Mouse (Mus musculus) left cerebral cortex, postnatal 25 days (tissue): ENCODE measurements around the gene Otop1. TPM values are rescaled to one million over a fixed set of nuclear protein-coding genes. Genes with fewer than 3 reads are reported as not detected.

Source experiments
- DNase-seq, 2 experiments: peaks; one replicate each; pipeline ENCODE4 v3.0.0; 2022; ENCODE audit warnings: low spot score in 2 of 2, mixed read lengths in 1 of 2
- intact Hi-C: fragments of 180-260 bp; cut with DNase I; formaldehyde crosslinking; loops from one replicate; pipeline ENCODE4 v1.15.1; 2025
- total RNA-seq, 2 experiments: library from RNA; stranded (reverse); gene quantifications; 2 replicates each; pipeline ENCODE4 v1.2.3; 2021

The Otop1 gene
- total RNA-seq, 2 experiments from 2014 or later: not detected

DNA sequence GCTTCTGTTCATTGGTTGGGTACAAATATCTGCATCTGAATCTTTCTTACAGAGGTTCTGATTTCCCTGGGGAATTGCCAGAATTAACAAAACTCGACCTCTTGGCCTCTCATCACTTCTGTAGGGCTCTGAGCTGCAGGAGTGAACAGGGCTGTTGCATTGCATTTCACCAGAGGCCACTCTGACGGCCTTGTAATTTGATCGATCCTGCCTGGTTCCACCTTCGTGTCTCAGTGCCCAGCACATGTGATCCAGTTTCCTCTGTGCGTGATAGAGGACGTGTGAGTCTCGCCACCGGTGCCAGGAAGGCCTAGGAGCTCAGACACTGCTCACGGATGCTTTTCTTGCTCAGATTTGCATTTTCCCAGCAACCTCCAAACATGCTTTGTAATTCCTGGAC, 10.0 kb downstream of the Otop1 start:
- intact Hi-C loops: no loop called here
- DNase-seq: no peak

GRCm38 (mm10) chr5:38288476-38288875, 12.7 kb downstream of the Otop1 start:
- intact Hi-C loops: no loop called here
- DNase-seq: no peak

GRCm38 (mm10) chr5:38301761-38302411, 26.1 kb downstream of the Otop1 start:
- intact Hi-C loops: no loop called here
- no peak for DNase-seq

GRCm38 (mm10) chr5:38302651-38303050, 26.9 kb downstream of the Otop1 start:
- no peak for DNase-seq
- intact Hi-C loops: no loop called here

DNA sequence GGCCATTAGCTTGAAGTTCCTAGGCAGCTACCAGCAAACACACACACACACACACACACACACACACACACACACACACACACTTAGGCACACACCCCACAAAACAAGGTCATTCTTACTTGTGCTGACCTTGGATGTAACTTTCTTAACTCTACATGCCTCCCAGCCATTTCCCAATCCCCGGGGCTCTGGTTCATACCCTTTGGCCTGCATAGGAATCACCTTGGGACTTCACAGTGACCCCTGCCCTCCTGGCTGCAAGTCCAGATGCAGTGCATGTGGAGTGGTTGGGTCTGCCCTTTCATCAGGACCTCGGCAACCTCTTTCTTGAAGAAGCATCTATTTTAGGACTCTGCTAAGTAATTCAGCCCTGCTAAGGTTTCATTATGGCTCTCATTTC, 29.5 kb downstream of the Otop1 start:
- DNase-seq: no peak

GRCm38 (mm10) chr5:38307255-38308101, 31.7 kb downstream of the Otop1 start:
- intact Hi-C loops: loop anchor here (1.0 to 2.0 kb wide), 3 partner anchors 163 to 325 kb away; no protein-coding TSS in a partner anchor
- peak; percentile 92 to 93 for DNase-seq

More for the DNA sequence above, 29.5 kb downstream of the Otop1 start:
- intact Hi-C loops: no loop called here

DNA sequence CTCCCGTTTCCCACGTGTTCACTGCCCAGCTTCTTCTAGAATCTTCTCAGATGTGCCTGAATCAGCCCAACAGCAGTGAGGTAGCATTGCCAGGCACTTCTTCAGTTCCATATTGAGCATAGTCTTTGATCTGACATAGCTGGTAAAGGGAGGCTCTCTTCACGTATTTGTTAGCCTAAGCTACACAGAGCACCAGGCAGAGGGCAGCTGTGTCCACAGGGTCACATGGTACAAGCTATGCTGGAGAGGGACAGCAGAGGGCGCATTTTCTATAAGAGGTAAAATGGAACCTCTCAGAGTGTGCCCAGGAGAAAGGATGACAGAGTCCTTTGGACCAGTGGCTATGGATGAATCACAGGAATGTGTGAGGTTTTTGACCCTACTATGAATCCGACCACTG, 33.1 kb downstream of the Otop1 start:
- intact Hi-C loops: no loop called here
- DNase-seq: peak; percentile 35 to 65

GRCm38 (mm10) chr5:38309795-38310194, 34.0 kb downstream of the Otop1 start:
- DNase-seq: no peak
- intact Hi-C loops: no loop called here

- DNase-seq: no peak
- intact Hi-C loops: no loop called here
Measured at GRCm38 (mm10) chr5:38318966-38319786, 43.4 kb downstream of the Otop1 start, which contains the start of gene Drd5. Gene Drd5, plus strand, starts transcription at chr5:38319367.

DNA sequence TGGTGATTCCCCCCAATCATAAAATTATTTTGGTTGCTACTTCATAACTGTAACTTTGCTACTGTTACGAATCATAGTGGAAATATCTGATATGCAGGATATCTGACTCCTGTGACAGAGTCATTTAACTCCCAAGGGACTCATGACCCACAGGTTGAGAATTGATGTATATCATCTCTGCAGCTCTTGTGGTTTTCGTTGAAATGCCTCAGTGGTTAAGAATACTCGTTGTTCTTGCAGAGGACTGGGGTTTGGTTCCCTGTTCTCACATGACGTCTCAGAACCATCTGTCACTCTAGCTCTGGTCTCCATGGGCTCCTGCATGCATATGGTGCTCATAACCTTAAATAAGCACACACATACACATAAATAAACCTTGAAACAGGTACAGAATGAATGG, 57.6 kb downstream of the Otop1 start:
- intact Hi-C loops: no loop called here
- no peak for DNase-seq

GRCm38 (mm10) chr5:38334582-38334981, 58.8 kb downstream of the Otop1 start:
- intact Hi-C loops: no loop called here

GRCm38 (mm10) chr5:38343101-38343500, 67.3 kb downstream of the Otop1 start:
- DNase-seq: no peak
- intact Hi-C loops: no loop called here

More at GRCm38 (mm10) chr5:38334582-38334981, 58.8 kb downstream of the Otop1 start:
- no peak for DNase-seq

GRCm38 (mm10) chr5:38346646-38347432, 71.1 kb downstream of the Otop1 start:
- intact Hi-C loops: no loop called here
- DNase-seq: no peak

DNA sequence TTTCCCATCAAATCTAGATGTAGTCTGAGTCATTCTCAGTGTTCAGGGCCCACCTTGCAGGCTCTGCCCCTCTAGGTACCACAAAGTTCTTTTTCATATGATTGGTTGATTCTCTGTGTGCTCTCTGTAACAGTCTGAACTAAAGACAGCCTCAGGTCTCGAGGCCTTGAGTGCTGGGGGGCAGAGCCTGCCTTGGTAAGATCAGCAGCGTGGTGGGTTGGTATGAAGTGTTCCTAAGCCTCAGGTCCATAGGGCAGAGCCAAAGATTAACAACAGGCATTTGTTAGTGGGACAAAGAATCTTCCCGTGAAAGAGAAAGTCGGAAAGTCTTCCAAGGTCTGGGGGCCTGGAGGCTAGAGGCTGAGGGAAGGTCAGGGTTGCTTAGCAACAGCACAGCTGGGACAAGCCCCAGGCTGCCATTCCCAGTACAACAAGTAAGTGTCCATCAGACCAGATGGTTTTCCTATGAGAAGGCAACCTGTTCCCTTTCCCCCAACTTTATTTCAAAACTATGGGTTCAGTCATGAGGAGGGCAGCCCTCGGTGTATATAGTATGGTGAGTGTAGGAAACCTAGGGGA, 74.7 kb downstream of the Otop1 start:
- DNase-seq: no peak
- intact Hi-C loops: no loop called here

Other genes with a start within 250 kb of the Otop1 start
- gene Stx18, start 237.2 kb upstream of the Otop1 start, total RNA-seq: 10 to 100 TPM; 36.4 to 41.1 TPM
- gene Nsg1, start 116.1 kb upstream of the Otop1 start, total RNA-seq: 100 to 1,000 TPM; 449 to 509 TPM
- 10 to 100 TPM; 16.0 to 22.7 TPM for gene Zbtb49, start 55.5 kb upstream of the Otop1 start, total RNA-seq
- 10 to 100 TPM; 11.0 to 11.9 TPM for gene Lyar, start 55.5 kb upstream of the Otop1 start, total RNA-seq
- 10 to 100 TPM; 35.8 to 37.4 TPM for gene Tmem128, start 15.8 kb upstream of the Otop1 start, total RNA-seq
- gene Drd5, start 43.4 kb downstream of the Otop1 start, total RNA-seq: 1 to 10 TPM; 1.3 to 1.6 TPM
- 1 to 10 TPM; 1.1 to 1.2 TPM for gene Slc2a9, start 227.2 kb downstream of the Otop1 start, total RNA-seq